Mouse (Mus musculus): ENCODE data around the gene Ly6g6e. TPM values are rescaled to one million over a fixed set of nuclear protein-coding genes. Genes with fewer than 3 reads are reported as not detected.

Gene Ly6g6e
- polyA plus RNA-seq, 1 experiment from 2014 or later, result 53.7 TPM

DNA sequence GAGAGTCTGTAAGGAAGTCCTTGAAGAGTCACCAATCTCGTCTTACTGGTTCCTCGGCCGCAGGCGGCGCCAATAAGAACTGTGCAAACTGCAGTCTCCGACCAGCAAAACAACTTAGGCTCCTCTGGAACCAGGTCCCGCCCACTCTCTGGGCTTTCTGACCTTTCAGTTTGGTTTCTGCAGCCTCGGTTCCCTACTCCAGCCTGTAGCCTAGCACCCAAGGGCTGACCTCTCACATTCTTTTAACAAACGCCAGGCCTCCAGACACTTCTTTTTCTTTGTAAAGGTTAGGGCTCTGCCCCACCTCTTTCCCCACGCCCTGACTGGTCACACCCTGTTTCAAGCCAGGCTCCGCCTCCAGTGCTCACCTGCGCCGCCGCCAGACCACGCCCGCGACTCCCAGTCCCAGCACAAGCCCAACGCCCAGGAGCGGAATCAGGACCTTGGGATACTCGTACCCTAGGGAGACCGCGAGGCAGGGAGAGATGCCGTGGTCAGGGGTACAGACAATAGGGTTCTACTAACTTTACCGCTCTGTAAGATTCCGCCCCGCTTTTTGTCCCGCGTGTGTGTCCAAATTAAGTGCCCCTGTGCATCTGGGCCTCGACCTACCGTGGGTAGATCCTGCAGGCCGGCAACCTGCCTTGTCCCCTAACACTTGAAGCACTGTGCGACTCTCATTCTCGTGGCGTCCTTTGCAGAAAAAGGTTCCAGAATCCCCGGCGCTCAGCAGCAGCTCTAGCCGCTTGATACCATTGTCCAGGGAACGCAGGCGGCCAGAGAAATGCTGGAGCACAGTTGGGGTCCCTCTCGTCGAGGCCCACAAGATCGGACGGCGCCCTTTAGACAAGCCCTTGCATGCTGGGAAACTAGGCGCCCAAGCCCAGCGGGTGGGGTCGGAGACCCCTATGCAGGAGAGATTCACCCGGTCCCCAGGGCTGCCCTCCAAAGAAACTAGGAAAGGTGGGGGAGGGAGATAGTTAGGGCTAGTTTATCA, 11.5 kb upstream of the Ly6g6e start, which contains the start of gene Ly6g6c:
Gene Ly6g6c, plus strand, starts transcription at position 438 of the 997 bp plus-strand sequence.
- Histone ChIP-seq H3K4me1 (peaks cover 29% of the 10 kb centered on the region), H3K9me3 (no peaks in the 10 kb centered on the region), H3K36me3 (peaks cover 22% of the 10 kb centered on the region), H3K4me2 (peak within 1 kb of the TSS; percentile 42), H3K27ac (peak within 1 kb of the TSS; percentile 61), H3K4me3 (peak within 1 kb of the TSS; percentile 31), H3K27me3 (peaks cover 52% of the 10 kb centered on the region), H3K9ac (no peak within 1 kb of the TSS)
- 3% methylated on average over 48 of the region's 48 CpGs for WGBS
- peak; percentile 42; the same call in 1 of the 2 replicates for ATAC-seq (ENCODE audit: insufficient number of reproducible peaks, low FRiP score, low TSS enrichment, low read depth)

DNA sequence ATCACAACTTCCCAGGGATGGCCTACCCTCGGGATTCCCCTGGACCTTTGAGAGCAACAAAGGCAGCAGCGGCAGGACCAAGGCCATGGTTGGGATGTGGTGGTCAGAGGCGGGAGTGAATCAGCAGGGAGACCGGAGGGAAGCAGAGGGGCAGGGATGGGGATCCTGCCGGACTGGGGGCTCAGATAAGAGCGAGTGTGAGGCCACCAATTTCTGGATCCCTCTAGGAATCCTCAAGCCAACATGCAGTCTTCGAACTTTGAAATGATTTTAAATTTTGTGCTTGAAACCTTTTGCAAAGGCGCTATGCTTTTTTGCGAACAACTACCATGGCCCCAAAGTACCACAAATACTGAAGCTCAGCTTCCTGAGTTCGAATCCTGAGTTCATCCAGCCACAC, 10.6 kb upstream of the Ly6g6e start, which contains the start of gene Mpig6b:
Gene Mpig6b, minus strand, starts transcription at position 101 of the 400 bp plus-strand sequence.
- Histone ChIP-seq H3K9me3 (no peaks in the 10 kb centered on the region), H3K27me3 (peaks cover 52% of the 10 kb centered on the region), H3K4me2 (peak within 1 kb of the TSS; percentile 42), H3K36me3 (peaks cover 17% of the 10 kb centered on the region), H3K9ac (no peak within 1 kb of the TSS), H3K4me1 (peaks cover 20% of the 10 kb centered on the region), H3K4me3 (peak within 1 kb of the TSS; percentile 31), H3K27ac (0 out of 2 replicates have a peak within 1 kb of the TSS, but pooled peaks have one; percentile 24)
- 46% methylated on average over 10 of the region's 10 CpGs for WGBS
- ATAC-seq (ENCODE audit: insufficient number of reproducible peaks, low FRiP score, low TSS enrichment, low read depth), result no peak

DNA sequence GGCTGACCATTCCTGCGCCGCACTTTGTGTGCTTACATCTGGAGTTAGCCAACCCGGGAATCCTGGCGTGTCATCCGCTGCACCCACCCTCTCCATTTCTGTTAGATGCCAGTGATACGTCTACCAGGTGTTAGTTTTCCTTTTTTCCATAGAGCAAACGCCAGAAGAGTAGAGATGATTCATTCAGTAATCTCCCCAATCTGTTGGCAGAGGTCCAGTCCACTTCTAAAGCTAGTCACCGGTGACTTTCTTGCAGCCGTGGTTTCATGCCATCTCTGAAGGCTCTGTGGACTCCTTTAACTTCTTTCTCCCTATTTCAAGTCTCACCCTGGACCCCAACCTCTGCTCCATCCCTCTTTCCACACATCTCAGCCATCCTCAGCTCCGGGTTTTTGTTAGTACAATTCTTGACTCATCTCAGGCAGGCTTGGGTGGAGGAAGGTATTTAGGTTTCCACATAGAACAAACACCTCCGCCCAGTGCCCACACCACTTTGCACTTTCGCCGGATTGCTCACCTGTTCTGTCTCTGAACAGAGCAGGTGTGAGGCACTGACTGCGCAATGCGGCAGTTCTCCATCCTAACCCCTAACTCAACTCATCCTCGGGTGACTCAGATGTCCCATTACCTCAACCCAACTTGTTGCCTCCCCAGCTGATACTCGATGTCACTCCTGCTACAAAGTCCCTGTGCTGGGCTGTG, 8.3 kb upstream of the Ly6g6e start:
- Histone ChIP-seq H3K36me3 (no peaks in the 10 kb centered on the region), H3K9ac (no peak overlapping the region), H3K4me3 (peak overlapping the region; percentile 3; the same call in 1 of the 2 replicates), H3K4me1 (peaks cover 15% of the 10 kb centered on the region), H3K27me3 (peaks cover 52% of the 10 kb centered on the region), H3K9me3 (no peaks in the 10 kb centered on the region), H3K27ac (peak overlapping the region; percentile 38; the same call in 1 of the 2 replicates), H3K4me2 (no peak overlapping the region)
- no peak for ATAC-seq (ENCODE audit: insufficient number of reproducible peaks, low FRiP score, low TSS enrichment, low read depth)
- 76% methylated on average over 17 of the region's 17 CpGs for WGBS

DNA sequence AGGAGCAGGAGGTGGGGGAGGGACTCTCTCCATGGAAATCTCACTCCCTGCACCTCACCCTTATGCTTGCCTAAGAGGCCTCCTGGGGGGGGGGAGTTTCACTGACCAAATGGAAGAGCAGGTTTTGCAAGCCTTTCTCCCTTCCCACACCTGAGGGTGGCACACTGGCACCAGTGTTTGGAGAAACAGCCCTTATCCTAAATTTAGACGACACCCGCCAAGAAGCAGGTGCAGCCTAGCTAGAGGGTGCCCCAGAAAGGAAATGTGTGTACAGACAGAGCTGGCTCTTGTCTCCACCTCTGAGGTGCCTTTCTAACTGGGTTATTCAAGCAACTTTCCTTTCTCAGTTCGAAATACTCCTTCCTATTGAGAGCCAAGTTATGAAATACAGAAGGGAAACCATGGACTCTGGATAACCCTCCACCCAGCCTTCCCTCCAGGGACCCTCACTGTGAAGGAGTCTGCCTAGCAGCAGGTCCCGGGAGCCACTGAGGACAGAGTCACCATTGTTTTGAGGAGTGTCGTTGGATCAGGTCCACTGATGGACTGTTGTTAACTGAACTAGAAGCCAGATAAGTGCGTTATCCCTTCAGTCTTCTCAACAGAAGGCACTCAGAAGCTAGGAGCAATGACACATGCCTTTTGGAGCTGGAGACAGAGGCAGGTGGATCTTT, 6.0 kb upstream of the Ly6g6e start:
- 49% methylated on average over 6 of the region's 6 CpGs for WGBS
- Histone ChIP-seq H3K4me2 (no peak overlapping the region), H3K27me3 (peaks cover 33% of the 10 kb centered on the region), H3K9ac (no peak overlapping the region), H3K4me3 (no peak overlapping the region), H3K9me3 (no peaks in the 10 kb centered on the region), H3K27ac (peak overlapping the region; percentile 39), H3K4me1 (peaks cover 10% of the 10 kb centered on the region), H3K36me3 (no peaks in the 10 kb centered on the region)
- 0 out of 2 replicates have a peak, but pooled peaks have one; percentile 14 for ATAC-seq (ENCODE audit: insufficient number of reproducible peaks, low FRiP score, low TSS enrichment, low read depth)

DNA sequence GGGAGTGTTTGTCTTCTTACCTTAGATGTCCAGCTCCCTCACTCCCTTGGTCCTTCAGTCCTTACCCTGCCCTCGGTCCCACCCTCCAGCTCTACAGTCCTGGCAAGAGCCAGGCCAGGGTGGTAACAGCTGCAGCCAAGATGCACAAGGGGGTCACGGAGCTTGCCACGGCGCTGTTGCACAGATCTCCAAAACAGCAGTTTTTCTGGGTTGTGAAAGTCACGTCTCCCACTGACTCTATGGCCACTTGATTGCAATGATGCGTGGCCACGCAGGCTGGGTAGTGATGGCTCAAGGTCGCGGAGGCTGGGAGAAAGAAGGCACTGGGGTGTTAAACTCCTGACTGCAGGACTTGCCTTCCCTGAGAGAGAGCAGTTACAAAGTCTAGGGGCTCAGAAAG, 5.2 kb upstream of the Ly6g6e start:
- Histone ChIP-seq H3K9ac (no peak overlapping the region), H3K4me1 (peaks cover 12% of the 10 kb centered on the region), H3K27me3 (peaks cover 25% of the 10 kb centered on the region), H3K36me3 (no peaks in the 10 kb centered on the region), H3K4me2 (no peak overlapping the region), H3K4me3 (no peak overlapping the region), H3K27ac (no peak overlapping the region), H3K9me3 (no peaks in the 10 kb centered on the region)
- WGBS, result 74% methylated on average over 9 of the region's 9 CpGs
- no peak for ATAC-seq (ENCODE audit: insufficient number of reproducible peaks, low FRiP score, low TSS enrichment, low read depth)

DNA sequence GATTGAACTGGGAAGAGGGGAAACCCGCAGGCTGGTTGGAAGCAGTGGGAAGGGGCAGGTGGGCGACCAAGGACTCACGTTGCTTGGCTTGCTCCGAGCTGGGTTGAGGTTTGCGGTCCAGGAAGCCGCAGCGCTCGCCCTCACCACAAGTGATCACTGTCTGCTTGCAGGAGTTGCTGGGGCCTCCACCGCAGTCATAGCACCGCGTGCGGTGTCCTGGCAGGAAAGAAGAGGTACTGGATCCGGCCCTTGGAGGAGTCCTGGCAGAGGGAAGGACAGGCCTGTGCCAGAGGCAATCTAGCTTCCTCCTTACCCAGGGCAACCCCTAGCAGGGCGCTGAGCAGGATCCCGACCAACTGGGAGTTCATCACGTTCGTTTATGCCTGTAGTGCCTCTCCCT, 2.6 kb upstream of the Ly6g6e start:
- Histone ChIP-seq H3K36me3 (no peaks in the 10 kb centered on the region), H3K9me3 (no peaks in the 10 kb centered on the region), H3K4me3 (no peak overlapping the region), H3K4me2 (no peak overlapping the region), H3K9ac (no peak overlapping the region), H3K27ac (no peak overlapping the region), H3K27me3 (peaks cover 9% of the 10 kb centered on the region; the same call in 1 of the 2 replicates), H3K4me1 (peaks cover 23% of the 10 kb centered on the region)
- ATAC-seq (ENCODE audit: insufficient number of reproducible peaks, low FRiP score, low TSS enrichment, low read depth), result no peak
- WGBS, result 27% methylated on average over 17 of the region's 17 CpGs

DNA sequence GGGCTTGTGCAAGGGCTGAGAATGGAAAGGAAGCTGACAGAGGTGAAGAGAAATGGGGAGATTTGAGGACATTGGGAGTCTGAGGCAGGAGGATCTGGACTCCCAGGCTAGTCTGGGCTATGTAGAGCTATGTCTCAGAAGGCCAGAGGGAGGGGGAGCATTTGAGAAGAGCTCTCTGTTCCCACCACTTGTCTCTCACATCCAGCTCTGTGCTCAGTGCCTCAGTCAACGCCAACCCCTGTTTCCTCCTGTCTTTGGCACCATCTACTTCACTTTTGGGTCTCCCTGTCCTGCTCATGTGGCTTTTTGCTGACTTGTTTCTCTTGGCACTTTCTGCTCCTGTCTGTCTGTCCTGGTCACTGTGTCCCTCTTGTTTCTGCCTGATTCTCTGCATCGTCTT, 583 bp downstream of the Ly6g6e start:
- H3K27ac ChIP-seq, result peak overlapping the region; percentile 27; the same call in 1 of the 2 replicates
- peak overlapping the region; percentile 15 for H3K4me3 ChIP-seq
- WGBS, result 20% methylated on average over 2 of the region's 2 CpGs
- no peaks in the 10 kb centered on the region for H3K36me3 ChIP-seq
- no peak for ATAC-seq (ENCODE audit: insufficient number of reproducible peaks, low FRiP score, low TSS enrichment, low read depth)
- H3K4me1 ChIP-seq, result peaks cover 23% of the 10 kb centered on the region
- no peaks in the 10 kb centered on the region for H3K9me3 ChIP-seq
- 0 out of 2 replicates have a peak, but pooled peaks cover 5% of the 10 kb centered on the region for H3K27me3 ChIP-seq
- no peak overlapping the region for H3K9ac ChIP-seq
- peak overlapping the region; percentile 30 for H3K4me2 ChIP-seq

DNA sequence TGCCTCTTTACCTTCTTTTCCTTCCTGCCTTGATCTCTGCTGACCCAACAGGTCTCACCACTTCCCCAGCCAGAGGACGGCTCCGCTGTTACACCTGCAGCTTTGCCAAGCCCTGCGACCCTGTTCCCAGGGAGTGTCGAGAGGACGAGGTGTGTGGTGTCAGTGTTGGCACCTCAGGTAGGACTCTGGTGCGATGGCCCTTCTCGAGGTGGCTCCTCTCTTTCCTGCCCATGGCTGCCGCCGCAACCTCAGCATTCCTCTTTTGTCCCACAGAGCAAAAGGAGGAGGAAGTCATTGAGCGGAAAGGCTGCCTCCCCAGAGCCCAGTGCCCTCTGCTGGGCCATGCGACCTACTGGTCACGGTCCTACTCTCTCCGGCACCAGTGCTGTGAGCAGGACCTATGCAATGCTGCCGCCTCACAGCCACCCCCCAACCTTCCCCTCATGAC, 1.1 kb downstream of the Ly6g6e start, which contains the start of gene Ly6g6d:
Gene Ly6g6d, minus strand, starts transcription at position 280 of the 448 bp plus-strand sequence.
- Histone ChIP-seq H3K27ac (peak within 1 kb of the TSS; percentile 27; the same call in 1 of the 2 replicates), H3K9ac (no peak within 1 kb of the TSS), H3K9me3 (no peaks in the 10 kb centered on the region), H3K4me3 (peak within 1 kb of the TSS; percentile 15), H3K4me2 (peak within 1 kb of the TSS; percentile 30), H3K27me3 (0 out of 2 replicates have a peak, but pooled peaks cover 5% of the 10 kb centered on the region), H3K36me3 (no peaks in the 10 kb centered on the region), H3K4me1 (peaks cover 23% of the 10 kb centered on the region)
- ATAC-seq (ENCODE audit: insufficient number of reproducible peaks, low FRiP score, low TSS enrichment, low read depth), result no peak
- 8% methylated on average over 14 of the region's 14 CpGs for WGBS

DNA sequence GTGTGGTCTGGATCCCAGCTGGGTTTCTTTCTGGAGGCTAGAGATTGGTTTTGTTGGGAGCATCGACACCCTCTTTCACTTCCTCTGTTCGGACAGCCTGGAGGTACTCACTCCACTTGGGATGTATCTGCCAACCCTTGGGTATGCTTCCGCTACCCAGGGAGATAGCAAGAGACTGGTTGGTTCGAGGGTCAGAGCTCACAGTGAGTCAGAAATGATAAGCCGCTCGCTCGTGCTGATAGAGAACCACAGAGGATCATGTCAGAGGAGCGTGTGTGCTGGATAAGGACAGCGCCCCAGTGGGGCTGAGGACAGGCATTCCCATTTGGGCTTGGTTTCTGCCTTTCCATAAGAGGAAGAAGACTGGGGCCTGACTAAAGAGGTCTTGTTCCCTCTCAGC, 3.1 kb downstream of the Ly6g6e start:
- WGBS, result 66% methylated on average over 9 of the region's 9 CpGs

DNA sequence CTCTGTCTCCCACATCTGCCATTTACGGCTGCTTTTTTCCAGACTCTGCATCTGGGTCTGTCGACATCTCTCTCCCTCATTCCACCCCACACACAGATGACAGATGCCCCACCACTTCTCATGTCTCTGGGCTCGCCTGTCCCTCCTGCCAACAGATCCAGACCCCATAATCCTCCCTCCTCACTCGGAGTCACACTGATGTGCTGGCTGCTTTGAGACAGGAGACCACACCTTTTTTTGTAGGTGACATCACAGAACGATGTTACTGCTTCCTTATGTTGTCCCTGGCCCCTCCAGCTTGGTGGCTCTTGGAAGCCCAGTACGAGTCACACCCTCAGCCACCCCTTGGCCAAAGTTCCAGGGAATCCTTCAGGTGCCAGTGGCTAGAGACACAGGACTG, 3.5 kb downstream of the Ly6g6e start:
- Histone ChIP-seq H3K9ac (no peak overlapping the region), H3K9me3 (no peaks in the 10 kb centered on the region), H3K4me2 (no peak overlapping the region), H3K4me3 (no peak overlapping the region), H3K27ac (no peak overlapping the region), H3K36me3 (no peaks in the 10 kb centered on the region), H3K4me1 (peaks cover 15% of the 10 kb centered on the region; the same call in 1 of the 2 replicates), H3K27me3 (peaks cover 5% of the 10 kb centered on the region; the same call in 1 of the 2 replicates)
- ATAC-seq (ENCODE audit: insufficient number of reproducible peaks, low FRiP score, low TSS enrichment, low read depth), result no peak
- WGBS, result 30% methylated on average over 6 of the region's 6 CpGs

More for the DNA sequence above, 3.1 kb downstream of the Ly6g6e start:
- H3K4me1 ChIP-seq, result peaks cover 15% of the 10 kb centered on the region; the same call in 1 of the 2 replicates
- H3K27ac ChIP-seq, result no peak overlapping the region
- ATAC-seq (ENCODE audit: insufficient number of reproducible peaks, low FRiP score, low TSS enrichment, low read depth), result no peak
- H3K36me3 ChIP-seq, result no peaks in the 10 kb centered on the region
- H3K4me2 ChIP-seq, result no peak overlapping the region
- H3K9ac ChIP-seq, result no peak overlapping the region
- H3K4me3 ChIP-seq, result no peak overlapping the region
- 0 out of 2 replicates have a peak, but pooled peaks cover 5% of the 10 kb centered on the region for H3K27me3 ChIP-seq
- H3K9me3 ChIP-seq, result no peaks in the 10 kb centered on the region

DNA sequence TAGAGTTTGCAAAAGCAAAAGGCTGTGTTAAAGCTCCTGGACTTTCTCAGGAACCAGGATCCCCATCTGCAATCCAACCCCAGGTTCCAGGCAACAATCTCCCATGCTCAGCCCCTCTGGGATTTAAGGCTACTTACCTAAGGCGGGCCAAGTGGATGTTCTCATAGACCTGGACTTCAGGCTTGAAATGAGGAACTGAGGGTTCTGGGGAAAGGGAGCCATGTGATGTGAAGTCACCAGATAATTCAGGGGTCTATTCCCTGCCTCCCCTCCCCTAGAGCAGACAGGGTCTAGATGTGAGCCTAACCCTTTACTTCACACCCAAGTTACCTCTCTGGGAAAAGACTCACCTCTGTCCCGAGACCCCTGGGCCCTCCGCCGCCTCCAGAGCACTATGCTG, 4.0 kb downstream of the Ly6g6e start:
- H3K4me3 ChIP-seq, result no peak overlapping the region
- H3K27me3 ChIP-seq, result peaks cover 5% of the 10 kb centered on the region; the same call in 1 of the 2 replicates
- H3K4me1 ChIP-seq, result peaks cover 15% of the 10 kb centered on the region; the same call in 1 of the 2 replicates
- no peak overlapping the region for H3K27ac ChIP-seq
- H3K9ac ChIP-seq, result no peak overlapping the region
- no peak for ATAC-seq (ENCODE audit: insufficient number of reproducible peaks, low FRiP score, low TSS enrichment, low read depth)
- WGBS, result 80% methylated on average over 4 of the region's 4 CpGs
- no peaks in the 10 kb centered on the region for H3K36me3 ChIP-seq
- no peaks in the 10 kb centered on the region for H3K9me3 ChIP-seq
- no peak overlapping the region for H3K4me2 ChIP-seq
